Mouse (Mus musculus): ENCODE measurements around the gene Snapc2. TPM values are rescaled to one million over a fixed set of nuclear protein-coding genes. Genes with fewer than 3 reads are reported as not detected.
"Not testable (repeated sequence)": the region's sequence is repeated elsewhere in the genome, so short reads cannot be mapped to it uniquely, and the experiment has no call there.

Snapc2 gene
- total RNA-seq, 2 experiments from 2014 or later = 11.9 to 12.5 TPM

- peak; percentile 38 for DNase-seq (ENCODE audit: low spot score)
Measured at GRCm38 (mm10) chr8:4237814-4238433, 15.0 kb upstream of the Snapc2 start.

DNA sequence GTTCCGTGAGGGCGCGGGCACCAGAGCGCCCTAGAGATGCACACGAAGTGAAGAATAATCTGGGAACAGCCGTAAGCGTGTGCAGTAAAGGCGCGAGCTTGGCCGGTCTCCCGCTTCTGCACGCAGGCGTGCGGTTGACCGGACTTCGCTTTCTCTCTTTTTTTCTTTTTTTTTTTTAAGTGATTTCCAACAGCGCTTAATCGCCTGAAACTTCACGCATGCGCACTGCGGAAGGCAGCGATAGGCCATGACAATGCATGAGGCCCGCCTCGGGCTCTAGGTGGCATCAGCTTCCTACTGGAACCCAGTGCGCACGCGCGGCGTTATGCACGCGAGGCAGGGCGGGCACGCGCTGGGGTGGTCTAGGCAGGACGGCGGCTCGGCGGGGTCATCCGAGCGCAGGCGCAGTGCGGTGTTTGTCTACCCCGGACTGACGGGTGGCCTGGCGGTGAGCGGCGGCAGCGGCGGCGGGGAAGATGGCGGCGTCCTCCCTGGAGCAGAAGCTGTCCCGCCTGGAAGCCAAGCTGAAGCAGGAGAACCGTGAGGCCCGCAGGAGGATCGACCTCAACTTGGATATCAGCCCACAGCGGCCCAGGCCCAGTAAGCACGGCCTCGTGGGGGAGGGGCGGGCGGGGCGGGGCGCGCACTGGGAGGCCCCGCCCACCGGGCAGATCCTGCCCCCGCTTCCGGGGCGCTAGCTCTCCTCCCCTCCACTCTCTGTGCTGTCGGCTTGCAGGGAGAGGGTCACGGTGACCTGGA is 14.3 kb upstream of the Snapc2 start, which contains the start of the genes Map2k7 and Gm49320:
TSS of gene Map2k7 (plus strand) at position 307 of the 759 bp plus-strand sequence.
TSS of gene Gm49320 (plus strand) at position 432 of the 759 bp plus-strand sequence.
- peak; percentile 99 for DNase-seq (ENCODE audit: low spot score)

DNA sequence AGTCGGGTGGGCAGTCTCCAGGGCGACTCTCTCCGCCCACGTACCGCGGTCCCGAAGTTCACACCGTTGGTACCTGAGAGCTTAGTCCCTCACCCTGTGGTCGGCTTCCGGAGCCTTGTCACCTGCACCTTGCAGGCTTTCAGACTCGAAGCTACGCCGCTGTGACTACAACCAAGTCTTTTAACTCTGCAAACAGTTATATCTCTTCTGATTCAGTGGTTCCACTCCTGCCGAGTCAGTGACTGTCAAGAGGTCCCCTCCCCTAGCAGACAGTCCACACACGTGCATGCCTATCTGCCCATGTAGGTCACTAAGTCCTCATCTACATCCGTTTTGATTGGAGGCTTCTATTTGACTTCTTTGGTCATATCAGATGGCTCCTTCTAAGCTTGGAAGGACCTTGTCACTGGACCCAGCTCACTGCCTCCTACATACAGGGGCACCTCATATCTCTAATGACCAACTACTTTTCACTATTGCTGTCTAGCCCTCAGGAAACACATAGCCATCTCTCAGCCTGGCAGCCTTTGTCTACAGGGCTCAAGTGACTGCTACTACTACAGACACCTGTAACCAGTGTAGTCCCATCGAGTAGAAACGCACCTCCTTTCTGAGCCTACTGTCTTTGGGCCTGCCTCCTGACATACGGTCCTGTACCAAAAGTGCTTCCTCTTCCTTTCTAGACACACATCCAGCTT is 13.5 kb upstream of the Snapc2 start:
- DNase-seq (ENCODE audit: low spot score) = no peak

DNA sequence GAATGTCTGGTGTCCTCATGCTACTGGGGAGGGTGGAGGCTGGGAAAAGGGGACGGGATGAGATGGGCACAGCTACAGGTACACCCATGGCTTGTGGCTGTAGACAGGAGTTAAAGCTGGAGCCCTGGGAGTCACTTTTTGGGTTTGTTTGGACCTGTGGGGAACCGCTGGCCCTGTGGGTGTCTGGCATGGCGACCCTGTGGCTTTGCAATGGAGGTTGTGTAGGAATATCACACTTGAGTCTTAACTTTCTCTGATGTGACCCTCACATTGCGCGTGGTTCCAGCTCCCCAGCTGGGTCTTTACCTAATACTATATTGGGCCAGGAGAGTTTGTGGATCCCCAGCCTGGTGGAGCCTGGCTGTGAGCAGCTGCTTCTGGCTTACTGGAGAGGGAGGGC is 7.8 kb upstream of the Snapc2 start:
- DNase-seq (ENCODE audit: low spot score) = no peak

DNA sequence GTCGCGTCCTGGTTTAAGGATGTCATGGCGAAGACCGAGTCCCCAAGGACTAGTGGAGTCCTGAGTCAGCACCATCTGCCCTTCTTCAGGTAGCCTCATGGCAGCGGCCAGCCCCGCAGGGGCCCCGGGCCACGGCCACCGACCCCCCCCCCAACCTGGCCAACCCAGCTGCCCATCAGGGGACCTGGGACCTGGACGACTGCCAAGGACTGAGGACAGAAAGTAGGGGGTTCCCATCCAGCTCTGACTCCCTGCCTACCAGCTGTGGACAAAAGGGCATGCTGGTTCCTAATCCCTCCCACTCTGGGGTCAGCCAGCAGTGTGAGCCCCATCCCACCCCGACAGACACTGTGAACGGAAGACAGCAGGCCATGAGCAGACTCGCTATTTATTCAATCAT is 7.1 kb upstream of the Snapc2 start:
- DNase-seq (ENCODE audit: low spot score) = no peak

- no peak for DNase-seq (ENCODE audit: low spot score)
Measured at GRCm38 (mm10) chr8:4247241-4247640, 5.6 kb upstream of the Snapc2 start.

DNA sequence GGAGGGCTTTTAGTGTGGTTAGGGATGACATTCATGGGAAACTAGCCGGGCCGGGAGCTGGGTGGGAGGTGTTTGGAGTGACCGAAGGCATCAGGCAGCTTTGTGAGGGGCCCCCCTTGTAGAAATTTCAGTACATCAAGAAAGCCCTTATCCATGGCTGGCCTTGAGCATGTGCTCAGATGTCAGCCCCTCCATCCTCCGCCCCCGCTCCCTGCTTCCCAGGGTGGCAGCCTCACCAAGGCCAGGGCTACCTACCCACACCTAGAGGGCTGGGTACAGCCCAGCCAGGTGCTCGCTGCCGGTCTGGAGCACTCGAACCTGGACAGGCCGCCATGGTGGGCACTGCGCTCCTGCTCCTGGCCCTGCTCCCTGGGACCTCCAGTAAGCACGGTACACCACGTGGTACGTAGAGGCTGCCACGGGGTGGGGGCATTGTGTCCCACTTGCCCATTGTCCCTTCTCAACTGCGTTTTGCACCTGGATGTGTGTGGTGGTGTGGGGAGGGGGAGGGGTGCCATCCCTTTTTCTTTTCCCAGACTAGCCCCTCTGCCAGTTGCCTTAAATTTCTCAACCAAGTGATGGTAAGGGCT is 4.8 kb upstream of the Snapc2 start, which contains the start of gene Tgfbr3l:
TSS of gene Tgfbr3l (plus strand) at position 264 of the 590 bp plus-strand sequence.
- no peak for DNase-seq (ENCODE audit: low spot score)

DNA sequence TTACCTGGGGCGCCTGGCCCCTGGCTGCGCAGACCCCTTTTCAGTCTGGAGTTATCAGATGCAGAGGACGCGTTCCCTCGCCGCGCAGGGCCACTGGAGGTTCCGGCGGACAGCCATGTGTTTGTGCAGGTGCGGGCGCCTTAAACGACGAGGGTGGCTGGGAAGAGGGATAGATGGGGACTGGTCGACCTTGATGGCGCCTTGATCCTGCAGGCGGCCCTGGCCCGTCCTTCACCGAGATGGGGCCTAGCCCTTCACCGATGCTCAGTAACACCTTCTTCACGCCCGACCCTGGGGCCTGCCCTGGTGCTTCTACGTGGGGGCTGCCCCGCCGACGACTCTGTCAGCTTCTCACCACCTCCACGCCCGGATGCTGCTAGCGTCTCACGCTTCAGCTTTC is 3.7 kb upstream of the Snapc2 start:
- DNase-seq (ENCODE audit: low spot score) = no peak

DNA sequence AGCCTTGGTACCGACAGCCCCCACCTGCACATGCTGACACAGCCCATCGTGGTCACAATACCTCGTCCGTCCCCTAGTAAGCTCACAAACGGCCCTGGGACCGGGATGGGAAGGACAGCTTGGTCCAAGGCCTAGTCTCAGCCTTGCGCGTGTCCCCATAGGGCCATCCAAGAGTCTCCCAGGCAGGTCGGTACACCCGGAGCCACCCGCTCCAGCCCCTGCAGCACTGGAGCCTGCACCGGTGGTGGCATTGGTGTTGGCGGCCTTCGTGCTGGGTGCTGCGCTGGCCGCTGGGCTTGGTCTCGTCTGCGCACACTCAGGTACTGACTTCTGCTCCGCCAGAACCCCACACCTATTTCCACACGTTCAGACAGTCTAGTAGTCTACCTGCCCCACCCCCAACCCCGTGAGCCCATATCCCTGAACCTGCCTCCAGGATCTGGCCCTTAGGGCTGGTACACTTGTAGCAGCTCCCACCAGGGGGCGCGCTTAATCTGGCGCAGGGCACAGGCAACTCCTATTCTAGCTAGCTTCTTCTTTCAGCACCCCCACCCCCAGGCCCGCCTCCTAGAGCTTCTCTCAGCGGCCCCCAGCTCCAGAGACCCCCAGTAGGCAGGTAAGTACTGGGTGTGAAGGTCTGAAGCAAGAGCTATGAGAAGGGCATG is 2.4 kb upstream of the Snapc2 start:
- peak; percentile 78 for DNase-seq (ENCODE audit: low spot score)

DNA sequence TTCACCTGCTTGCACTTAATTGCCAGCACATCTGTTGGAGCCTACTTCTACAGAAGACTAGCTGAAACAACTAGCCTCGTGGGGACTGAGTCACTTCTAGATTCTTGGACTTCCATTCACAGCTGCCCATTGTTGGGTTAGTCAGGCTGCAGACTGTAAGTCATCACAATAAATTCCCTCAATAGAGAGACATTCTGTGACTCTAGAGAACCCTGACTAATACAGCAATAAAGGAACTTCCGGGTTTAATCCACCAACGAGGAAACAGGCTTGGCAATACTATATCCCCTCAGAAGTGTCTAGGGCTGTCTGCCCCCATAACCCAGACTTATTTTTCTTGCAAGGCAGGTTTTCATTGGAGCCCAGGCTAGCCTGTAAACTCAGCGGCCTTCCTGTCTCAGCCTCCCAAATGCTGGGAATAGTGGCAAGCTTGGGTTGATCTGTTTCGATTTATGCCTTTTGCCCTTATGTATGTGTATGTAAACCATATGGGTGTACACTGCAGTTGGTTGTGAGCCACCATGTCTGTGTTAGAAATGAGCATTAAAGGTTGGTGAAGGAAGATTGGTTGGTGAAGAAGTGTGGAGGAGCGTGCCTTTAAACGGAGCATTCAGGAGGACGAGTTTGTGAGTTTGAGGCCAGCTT is 642 bp upstream of the Snapc2 start:
- DNase-seq (ENCODE audit: low spot score) = no peak

GRCm38 (mm10) chr8:4254001-4254400 is 1.1 kb downstream of the Snapc2 start:
- DNase-seq (ENCODE audit: low spot score) = no peak

DNA sequence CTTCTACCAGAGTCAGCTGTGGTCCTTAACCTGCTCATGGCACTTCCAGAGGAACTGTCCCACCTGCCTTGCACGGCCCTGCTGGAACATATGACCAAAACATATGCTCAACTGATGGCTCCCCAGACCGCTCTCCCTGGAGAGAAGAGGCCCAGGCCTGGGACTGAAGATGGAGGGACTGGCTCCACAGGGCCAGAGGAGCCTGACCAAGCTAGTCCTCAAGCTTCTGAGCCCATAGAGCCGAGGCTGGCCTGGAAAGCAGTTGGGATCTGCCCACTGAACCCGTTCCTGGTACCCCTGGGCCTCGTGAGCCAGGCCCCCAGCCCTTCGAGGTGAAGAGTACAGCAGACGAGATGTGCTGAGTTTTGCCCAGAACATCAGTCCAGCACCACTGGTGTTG is 2.6 kb downstream of the Snapc2 start:
- not testable (repeated sequence) for DNase-seq (ENCODE audit: low spot score)

DNA sequence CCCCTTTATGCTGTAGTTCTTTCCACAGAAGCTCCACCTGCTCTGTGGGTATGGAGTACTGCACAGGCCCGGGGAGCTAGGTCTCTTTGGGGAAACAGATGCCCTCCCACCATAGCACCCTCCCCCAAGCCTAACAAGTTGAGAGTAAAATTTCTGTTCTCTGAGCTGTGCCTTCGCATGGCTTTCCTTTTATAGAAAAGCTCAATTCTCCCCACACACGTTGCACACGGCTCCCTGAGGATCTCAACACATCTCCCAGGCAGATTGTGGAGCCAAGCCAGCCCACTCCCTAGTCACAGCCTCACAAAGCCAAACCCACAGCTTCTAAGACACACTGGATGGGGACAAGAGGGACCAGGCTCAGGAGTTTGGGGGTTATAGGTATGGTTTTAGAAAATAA is 4.0 kb downstream of the Snapc2 start:
- no peak for DNase-seq (ENCODE audit: low spot score)

- no peak for DNase-seq (ENCODE audit: low spot score)
Measured at GRCm38 (mm10) chr8:4257350-4257749, 4.5 kb downstream of the Snapc2 start.

- DNase-seq (ENCODE audit: low spot score) = peak; percentile 39
Measured at GRCm38 (mm10) chr8:4258233-4258632, 5.4 kb downstream of the Snapc2 start.

GRCm38 (mm10) chr8:4258678-4259077 is 5.8 kb downstream of the Snapc2 start:
- DNase-seq (ENCODE audit: low spot score) = no peak

DNA sequence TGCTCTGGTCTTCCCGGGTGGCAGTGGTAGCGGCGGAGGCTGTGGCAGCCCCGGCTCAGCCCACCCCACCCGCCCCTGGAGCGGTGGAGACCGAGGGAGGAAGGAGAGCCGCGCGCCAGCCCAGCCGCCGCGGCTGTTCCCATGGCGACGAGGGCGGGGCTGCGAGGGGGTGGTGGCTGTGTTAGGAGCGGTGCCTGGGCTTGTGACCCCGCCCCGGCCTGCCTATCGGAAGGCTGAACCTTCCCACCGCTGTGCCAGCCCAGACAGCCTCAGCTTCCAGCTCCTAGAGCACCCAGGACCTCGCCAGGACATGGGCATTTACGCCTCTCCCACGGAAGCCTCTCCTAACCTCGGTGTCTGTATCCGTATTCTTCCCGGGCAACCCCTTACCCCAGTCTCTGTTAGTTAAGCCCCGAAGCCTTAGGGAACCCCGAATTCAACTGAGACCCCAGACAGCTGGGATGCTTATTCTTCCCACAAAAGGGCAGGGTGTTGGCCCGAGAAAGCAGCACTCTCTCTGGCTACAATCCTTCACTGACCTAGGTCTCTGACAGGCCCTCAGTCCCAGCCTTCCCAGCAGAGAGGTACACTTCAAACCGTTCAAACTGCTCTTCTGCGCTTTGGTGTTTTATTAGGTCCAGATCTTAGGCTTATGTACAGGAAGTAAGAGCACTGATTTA is 6.4 kb downstream of the Snapc2 start, which contains the start of gene Ctxn1:
TSS of gene Ctxn1 (minus strand) at position 150 of the 680 bp plus-strand sequence.
- peak; percentile 90 for DNase-seq (ENCODE audit: low spot score)

- no peak for DNase-seq (ENCODE audit: low spot score)
Measured at GRCm38 (mm10) chr8:4259805-4260170, 6.9 kb downstream of the Snapc2 start.

DNA sequence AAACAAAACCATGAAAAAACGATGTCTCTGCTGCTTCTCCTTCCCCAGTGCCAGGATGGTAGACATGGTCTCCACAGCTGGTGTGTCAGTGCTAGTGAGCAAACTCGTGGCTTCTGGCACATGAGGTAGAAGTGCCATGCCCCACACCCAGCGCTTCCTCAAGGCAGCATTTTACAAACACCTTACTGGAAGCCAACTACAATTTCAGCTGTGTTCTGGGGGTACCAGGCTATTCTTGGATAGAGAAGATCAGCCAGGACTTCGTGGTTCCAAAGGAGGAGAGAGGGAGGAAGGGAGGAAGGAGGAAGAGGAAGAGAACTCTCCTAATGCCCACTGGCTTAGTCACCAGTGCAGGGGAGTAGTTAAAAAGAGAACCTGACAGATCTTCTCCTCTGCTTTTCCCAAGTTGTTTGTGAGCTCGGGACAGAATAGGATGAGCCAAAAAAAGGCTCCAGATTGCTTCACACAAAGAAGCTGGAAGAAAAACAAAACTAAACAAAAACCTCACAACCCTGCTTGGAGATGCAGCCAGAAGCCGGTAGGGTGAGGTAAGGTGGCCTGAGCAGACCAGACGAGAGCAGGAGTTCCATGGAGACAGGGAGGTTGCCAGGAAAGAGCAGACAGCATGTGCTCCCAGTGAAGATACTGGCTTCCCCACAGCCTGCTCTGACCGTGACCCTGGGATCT is 10.4 kb downstream of the Snapc2 start:
- DNase-seq (ENCODE audit: low spot score) = no peak

Measured in gastrocnemius, adult 18-20 months (tissue).